Mouse (Mus musculus) brain, embryonic 14.5 days (tissue): ENCODE results near the gene Nenf.

Experiments used
- CTCF ChIP-seq: fragments of 200-500 bp; IDR thresholded peaks from 2 replicates; pipeline ENCODE4 v1.5.1; 2012; ENCODE audit warnings: inconsistent platforms, mild to moderate bottlenecking, moderate library complexity, borderline replicate concordance; ENCODE audit not compliant: insufficient read depth, insufficient read length; ENCODE audit errors: extremely low read depth
- POLR2A ChIP-seq: fragments of 200-500 bp; IDR thresholded peaks from 2 replicates; pipeline ENCODE4 v1.6.1; 2012; ENCODE audit warnings: mild to moderate bottlenecking, inconsistent platforms, borderline replicate concordance; ENCODE audit not compliant: poor library complexity, insufficient read depth, insufficient read length, severe bottlenecking; ENCODE audit errors: extremely low read depth

DNA sequence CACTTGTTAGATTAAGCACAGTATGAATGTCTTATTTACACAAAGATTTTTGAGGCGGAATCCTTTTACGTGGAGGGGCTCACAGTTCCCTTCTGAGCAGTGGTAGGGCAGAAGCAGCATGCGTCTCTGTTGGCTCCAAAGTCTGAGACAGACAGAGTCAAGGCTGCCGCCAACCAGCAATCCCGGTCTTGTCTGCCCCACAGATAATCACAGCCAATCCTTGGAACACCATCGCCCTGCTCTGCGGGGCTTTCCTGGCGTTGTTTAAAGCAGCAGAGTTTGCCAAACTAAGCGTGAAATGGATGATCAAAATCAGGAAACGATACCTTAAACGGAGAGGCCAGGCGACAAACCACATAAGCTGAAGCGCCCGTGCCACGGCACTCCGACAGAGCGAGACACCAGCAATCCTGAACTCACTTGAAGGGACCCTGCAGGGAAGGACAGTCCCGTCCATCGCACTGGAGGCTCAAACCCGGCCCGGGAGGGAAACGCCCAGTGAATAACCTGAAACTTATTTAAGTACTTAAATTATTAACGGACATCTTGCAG is 31.6 kb upstream of the Nenf start:
- TF ChIP-seq POLR2A (no peak), CTCF (no peak)
